Mouse (Mus musculus) G1E-ER4 (cell line): Measurements from ENCODE around the gene Lztr1. TPM values are rescaled to one million over a fixed set of nuclear protein-coding genes. Genes with fewer than 3 reads are reported as not detected.

ENCODE experiments used
- GATA1 ChIP-seq: IDR thresholded peaks from one replicate; pipeline ENCODE4 v1.8.0; 2012; ENCODE audit warnings: low read length, inconsistent platforms
- polyA plus RNA-seq: library from polyadenylated mRNA; stranded (reverse); fragments of >175 nt; gene quantifications from 2 replicates; pipeline ENCODE4 v1.2.3, GENCODE M21; 2012

Lztr1 gene
- polyA plus RNA-seq, 1 experiment: 41.2 TPM

DNA sequence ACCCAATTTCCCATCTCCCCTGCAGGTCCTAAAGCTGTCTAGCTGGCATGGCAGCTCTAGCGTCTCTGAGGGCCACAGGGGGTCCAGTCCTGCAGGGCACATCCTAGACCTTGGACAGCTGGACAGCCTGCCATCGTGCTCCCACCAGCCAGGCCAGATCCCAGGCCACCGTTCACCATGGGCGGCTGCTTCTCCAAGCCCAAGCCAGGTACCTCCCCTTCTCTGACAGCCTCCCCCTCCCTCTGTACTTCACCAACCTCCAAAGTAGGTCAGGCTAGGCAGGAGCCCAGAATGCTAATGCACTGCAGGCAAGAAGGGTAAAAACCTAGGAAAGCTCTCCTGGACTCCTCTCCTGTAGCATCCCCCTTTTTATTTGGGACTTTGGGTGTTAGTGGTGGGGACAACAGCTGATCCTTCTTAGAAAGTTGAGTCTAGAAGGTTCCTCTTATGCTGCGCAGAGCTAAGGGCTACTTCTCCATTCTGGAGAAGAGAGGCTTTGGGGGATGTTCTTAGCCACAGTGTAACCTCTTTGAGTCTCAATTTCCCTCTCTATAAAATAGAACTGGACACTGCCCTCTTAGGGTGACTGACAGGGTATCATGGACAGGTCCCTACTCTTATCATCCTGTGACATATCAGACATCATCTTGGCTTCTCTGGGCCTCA, 16.5 kb upstream of the Lztr1 start:
- TF ChIP-seq GATA1: no peak

DNA sequence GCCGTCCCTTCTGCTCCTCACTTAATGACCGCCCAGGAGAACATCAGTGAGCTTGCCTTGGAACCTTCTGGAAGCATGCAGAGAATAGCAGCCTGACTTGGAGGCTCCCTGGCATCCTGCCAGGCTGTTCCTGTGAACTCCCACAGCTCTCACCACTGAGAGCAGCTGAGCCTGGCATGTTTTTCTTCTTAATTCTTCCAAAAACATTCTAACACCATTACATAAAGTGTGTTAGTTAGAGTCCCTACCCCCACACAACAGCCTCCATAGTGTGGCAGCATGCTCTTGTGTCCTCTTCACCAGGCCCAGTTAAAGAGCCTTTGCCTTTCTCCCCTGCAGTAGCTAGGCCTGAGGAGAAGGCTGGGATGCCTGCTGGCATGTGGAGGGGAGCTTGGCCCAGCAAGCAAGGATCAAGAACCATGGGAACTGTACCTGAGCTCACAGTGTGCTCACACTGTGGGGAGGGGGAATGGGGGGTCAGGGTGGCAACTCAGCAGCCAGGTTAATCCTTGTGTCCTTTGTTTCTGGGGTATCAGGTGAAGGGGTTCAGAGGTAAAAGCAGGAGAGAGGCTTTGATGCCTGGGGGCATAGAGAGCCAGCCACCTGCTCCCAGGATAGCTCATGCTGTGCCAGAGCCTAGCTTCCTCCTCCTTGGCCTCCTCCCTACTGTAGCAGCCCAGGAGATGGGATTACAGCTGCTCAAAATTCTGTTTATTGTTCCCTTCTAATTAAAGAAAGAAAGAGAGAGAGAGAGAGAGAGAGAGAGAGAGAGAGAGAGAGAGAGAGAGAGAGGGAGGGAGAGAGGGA, 11.8 kb upstream of the Lztr1 start:
- no peak for TF ChIP-seq GATA1

DNA sequence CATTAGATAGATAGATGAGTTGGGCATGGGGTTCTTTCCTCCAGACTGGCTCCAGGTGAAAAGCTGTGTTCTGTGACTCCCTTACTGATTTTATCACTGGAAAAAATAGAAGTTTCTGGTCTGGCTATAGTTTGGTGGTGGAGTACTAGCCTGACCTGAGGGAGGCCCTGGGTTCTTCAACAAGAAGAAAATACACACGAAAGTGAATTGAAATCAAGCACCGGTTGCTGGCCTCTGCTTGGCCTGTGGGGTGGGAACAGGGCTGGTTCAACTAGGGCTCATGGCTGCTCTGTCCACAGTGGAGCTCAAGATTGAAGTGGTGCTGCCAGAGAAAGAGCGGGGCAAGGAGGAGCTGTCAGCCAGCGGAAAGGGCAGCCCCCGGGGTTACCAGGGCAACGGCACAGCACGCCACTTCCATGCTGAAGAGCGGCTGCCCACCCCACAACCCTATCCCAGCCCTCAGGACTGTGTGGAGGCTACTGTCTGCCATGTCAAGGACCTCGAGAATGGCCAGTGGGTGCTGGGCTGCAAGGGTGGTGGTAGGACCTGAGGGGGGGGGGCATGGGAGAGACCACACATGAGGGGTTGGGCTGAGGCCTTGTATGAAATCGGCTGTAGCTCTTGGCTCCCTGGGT, 9.1 kb upstream of the Lztr1 start:
- no peak for TF ChIP-seq GATA1

DNA sequence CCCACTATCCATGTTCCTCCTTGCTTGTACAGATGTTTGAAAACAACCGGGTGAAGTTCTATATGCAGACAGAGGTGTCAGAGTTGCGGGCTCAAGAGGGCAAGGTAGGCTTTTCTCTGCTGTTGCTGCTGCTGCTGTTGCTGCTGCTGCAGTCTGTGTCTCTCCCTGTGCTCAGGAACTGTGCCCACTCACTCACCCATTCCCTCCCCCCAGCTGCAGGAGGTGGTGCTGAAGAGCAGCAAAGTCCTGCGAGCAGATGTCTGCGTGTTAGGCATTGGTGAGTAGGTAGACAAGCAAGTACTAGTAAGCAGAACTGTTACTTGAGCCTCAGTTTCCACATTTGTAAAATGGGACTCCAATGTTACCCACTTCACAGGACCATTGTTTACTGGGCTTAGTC, 5.8 kb upstream of the Lztr1 start:
- no peak for TF ChIP-seq GATA1

DNA sequence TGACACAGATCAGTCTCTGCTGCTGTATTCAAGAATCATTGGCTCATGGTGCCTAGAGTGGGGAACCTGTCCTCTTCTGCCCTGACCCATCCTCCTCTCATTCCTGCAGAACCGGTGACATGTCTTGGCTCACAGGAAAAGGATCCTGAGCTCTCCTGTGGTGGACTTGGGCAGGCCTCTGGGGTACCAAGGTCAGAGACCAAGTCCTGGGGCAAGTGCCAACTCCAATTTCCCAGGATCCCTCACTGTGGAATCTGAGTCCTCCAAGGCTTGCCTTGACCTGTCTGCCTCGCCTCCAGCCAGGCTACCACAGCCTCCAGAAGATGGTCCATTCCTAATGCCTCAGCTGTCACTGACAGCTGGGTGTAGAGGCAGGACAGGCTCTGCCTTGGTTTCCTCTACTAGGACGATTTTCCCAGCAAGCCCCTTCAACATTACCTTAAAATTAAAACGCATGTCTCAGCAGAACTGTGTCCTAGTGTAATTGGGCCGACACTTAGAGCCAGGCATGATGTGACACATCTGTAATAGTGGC, 1.4 kb upstream of the Lztr1 start:
- TF ChIP-seq GATA1: no peak

DNA sequence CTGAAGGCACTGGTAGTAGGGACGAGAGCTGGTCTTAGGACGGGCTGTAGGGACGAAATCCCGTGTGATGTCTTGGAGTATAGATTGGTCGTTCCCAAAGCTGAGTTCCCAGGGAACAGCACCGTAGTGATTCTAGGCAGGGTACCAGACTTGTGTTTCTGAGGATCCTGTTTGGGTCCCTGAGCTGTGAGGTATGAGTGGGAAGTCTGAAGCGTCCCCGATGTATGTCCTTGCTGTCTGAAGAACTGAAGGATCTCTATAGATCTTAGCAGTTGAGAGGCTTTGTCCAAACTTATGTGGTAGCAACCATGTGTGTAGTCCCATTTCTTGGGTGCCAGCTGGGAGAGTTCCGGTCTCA, 731 bp downstream of the Lztr1 start:
- TF ChIP-seq GATA1: no peak

DNA sequence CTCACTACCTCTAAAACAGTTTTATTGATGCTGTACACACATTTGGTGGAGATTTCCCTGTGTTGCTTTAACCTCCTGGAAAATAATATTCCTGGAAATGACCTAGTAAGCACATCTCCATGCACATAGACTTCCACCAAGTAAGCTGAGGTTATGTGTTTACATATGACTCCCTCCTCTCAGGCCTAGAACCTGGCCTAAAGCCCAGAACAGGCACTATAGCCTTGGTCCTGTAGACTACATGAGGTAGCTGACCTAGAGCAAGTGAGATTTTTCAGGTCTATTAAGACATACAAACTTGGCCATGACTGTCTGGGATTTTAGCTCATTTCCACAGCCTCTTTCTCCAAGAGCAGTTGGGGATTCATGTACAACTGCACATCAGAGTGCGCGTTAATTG, 1.7 kb downstream of the Lztr1 start:
- no peak for TF ChIP-seq GATA1

DNA sequence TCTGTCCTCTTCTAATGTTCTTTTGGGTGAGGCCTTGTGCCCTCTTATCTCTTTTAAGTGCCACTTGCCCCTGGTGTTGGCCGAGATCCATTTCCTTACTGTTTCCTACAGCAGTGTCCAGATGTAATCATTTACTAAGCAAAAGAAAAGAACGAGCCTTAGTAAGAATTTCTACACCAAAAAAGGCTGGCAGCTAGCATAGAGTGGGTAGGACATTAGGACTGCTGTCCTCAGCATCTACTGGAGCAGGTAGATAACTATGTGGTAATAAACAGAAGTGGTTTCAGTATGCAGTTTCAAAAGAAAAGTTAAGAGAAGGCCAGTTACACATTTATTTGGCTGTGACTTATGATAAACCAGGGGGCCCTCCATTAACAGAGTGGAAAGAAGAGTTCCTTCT, 2.2 kb downstream of the Lztr1 start:
- TF ChIP-seq GATA1: no peak

DNA sequence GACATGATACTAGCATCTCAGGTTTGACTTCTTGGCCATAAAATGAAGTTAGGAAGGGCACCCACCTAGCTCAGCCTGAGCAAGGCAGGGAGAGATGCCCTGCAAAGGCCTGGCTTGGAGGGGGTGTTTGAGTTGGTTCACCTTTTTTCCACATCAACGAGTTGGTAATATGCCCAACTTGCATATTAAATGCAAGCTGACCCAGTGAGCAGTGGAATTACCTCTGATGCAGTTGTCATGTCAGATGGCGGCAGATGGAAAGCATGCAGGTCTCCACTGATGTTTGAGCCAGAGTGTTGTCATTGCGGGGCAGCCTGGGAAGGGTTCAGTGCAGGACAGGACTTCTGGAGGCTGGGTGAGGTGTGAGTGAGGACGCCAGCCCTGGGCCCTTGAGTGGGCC, 2.9 kb downstream of the Lztr1 start:
- TF ChIP-seq GATA1: no peak

DNA sequence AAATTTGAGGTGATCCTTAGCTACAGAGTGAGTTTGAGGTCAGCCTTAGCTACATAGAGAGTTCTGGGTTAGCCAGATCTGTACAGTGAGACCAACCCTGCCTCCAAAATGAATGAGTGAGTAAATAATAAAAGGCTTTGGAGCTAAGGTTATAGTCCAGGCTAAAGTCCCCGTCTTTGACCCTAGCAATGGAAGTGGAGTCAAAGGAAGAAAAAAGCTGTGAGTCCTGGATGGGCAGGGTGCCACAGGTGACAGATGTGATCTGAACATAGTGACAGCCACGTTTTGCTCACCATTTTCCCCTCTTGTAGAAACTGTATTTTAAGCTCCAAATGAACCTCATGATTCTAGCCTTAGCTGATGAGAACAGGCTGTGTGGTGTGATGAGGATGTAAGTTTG, 10.4 kb downstream of the Lztr1 start:
- no peak for TF ChIP-seq GATA1

DNA sequence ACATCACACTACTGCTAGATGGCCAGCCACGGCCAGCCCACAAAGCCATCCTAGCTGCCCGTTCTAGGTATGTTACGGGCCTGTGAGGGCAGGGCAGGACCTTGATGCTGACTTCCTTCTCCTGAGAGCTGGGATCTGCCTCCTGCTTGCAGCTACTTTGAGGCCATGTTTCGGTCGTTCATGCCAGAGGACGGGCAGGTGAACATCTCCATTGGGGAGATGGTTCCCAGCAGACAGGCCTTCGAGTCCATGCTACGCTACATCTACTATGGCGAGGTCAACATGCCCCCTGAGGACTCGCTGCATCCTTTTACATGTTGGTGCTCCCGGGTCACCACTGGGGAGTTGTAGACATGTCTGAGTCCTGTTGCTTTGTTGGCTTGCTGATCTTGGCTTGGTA, 15.7 kb downstream of the Lztr1 start:
- TF ChIP-seq GATA1: no peak

DNA sequence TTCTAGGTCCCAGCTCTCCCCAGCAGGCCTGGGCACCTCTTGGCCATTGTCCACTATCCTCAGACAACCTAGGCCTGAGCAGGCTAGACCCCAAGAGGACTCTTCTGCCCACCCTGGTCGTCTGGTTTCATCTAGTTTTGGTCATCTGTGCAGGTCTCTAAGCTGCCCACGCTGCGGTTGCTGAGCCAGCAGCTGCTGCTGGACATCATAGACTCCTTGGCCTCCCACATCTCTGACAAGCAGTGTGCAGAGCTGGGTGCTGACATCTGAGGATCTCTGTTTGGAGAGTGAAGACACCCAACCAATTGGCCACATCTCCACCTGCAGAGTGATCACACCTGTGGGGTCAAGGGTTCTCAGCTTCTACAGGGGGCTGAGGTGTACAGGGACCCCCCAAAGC, 17.0 kb downstream of the Lztr1 start:
- TF ChIP-seq GATA1: no peak

DNA sequence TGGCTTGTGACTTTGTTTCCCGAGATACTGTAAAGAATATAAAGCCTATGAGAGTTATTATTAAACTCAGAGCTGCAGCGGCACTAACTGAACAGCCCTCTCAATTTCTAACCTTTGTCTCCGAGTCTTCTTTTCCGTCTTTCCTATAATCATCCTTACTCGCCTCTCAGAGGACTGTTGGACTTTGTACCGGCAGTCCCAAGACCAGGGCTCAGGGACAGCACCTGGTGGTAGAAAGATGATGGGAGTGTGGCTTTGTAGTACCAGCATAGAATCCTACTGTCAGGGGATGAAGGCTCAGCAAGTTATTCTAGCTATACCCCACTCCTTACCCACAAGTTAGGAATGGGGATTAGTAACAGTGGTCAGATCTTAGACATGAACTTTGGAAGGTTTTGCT, 17.7 kb downstream of the Lztr1 start:
- no peak for TF ChIP-seq GATA1

DNA sequence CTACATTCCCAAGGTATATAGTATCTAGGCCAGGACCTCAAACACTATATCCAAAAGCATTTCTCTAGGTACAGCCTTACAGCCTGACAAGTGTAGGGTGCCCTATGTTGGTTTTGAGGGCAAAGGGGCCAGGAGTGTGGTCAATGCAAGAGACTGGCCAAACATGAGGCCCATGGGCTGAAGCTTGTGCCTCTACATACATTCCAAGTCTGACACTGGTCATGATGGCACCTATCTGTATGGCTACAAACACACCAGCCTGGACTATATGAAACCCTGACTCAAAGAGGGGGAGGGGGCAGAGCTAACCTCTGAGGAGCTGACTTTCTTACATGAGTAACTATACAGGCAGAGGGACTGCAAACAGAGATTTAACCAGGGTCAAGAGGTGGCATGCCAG, 19.1 kb downstream of the Lztr1 start:
- no peak for TF ChIP-seq GATA1

DNA sequence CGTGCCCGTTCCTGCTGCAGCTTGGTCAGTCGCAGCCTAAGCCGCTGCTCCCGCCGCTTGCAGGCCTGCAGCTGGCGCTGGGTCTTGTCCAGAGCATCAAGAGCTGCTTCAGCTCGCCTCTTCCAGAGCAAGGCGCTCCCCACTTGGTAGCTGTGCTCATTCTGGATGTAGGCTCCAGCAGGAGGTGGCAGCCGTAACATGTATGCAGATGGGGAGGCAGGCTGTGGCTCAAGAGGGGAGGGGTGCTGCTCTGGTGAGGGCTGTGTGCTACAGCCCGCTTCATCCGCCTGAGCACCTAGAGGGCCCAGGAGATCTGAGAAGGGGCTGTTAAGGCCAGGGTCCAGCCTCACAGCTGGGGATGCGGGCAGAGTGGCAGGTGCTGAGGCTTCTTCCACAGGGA, 19.8 kb downstream of the Lztr1 start:
- TF ChIP-seq GATA1: no peak

DNA sequence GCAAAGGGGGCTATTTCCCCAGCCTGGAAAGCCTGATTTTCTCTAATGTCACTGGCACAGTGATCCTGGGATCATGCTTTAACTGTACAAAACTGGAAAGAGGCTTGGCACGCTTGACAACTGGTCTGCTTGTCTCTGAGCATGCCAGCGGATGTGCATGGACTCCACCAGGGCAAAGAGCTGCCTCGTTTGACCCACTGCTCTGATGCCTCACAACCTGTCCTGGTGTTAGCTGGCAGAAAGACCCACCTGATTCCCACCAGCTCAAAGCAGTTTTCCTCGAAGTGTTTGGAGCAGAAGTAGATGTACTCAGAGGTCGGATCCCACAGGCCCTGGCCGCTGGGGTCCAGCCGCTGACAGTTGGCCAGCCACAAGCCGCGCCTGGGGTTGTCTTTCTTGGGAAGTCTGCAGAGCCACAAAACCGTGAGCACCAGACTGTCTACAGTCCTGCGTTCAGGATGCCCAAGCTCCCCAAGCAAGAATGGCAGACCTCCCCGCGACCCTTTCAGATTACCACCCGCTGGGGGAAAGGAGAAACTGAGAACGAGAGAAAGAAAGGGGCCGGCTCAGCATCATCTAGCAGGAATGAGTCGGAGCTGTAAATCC, 21.6 kb downstream of the Lztr1 start:
- TF ChIP-seq GATA1: no peak

DNA sequence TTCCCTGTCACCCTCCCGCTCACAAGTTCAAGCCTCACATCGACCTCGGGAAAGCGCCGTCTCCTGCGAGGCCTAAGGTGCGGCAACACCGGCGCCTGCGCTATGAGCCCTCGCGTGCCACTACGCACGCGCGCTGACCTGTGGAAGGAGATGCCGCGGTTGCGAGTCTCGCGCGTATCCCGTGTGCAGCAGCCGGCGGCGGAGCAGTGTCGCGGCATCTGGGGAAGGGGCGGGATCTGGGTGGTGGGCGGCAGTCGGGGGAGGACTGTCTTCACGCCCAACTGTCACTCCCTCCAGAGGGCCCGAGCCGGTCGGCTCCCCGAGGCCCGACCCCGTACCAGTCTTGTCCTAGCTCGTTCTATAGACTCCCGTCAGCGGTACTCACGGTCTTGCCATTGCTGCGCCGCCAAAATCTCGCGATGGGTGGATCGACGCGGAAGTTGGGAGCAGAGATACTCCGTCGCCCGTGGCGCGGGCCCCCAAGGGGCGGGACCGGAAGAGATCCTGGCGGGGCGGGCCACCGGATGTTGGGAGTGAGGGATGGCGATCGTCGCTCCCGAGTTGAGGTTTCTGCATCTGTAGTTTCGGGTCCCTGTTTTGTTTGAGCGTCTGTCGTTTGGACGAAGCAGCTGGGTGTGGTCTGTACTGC, 22.3 kb downstream of the Lztr1 start, which contains the start of gene Thap7:
TSS of gene Thap7 (minus strand) at position 497 of the 649 bp plus-strand sequence.
- TF ChIP-seq GATA1: no peak
